Mouse (Mus musculus): ENCODE data around the gene Pak7. TPM values are rescaled to one million over a fixed set of nuclear protein-coding genes. Genes with fewer than 3 reads are reported as not detected.
A peak's percentile ranks its signal among the peaks of the same experiment; 100 is the strongest.

The Pak7 gene
- polyA plus RNA-seq, 1 experiment from 2014 or later: 10.6 TPM

GRCm38 (mm10) chr2:136107597-136107996 is 280.2 kb downstream of the Pak7 start:
- peaks cover 15% of the 10 kb centered on the region for H3K4me1 ChIP-seq (ENCODE audit: control insufficient read depth, insufficient read depth, low read length)
- no peaks in the 10 kb centered on the region for H3K9me3 ChIP-seq (ENCODE audit: control insufficient read depth, low read length)
- no peaks in the 10 kb centered on the region for H3K36me3 ChIP-seq (ENCODE audit: control insufficient read depth, insufficient read depth, low read length)
- peak; percentile 49; the same call in 1 of the 2 replicates for ATAC-seq (ENCODE audit: insufficient read depth, low FRiP score, low TSS enrichment)
- no peaks in the 10 kb centered on the region for H3K27me3 ChIP-seq (ENCODE audit: control insufficient read depth, insufficient read depth, low read length)
- DNase-seq (ENCODE audit: low spot score): peak; percentile 49
- peak overlapping the region; percentile 87 for H3K27ac ChIP-seq (ENCODE audit: low read depth, low read length)
- no peak overlapping the region for H3K4me3 ChIP-seq (ENCODE audit: low read depth, low read length)
- no peak overlapping the region for H3K9ac ChIP-seq (ENCODE audit: low read length)
- H3K4me2 ChIP-seq (ENCODE audit: low read depth): no peak overlapping the region

GRCm38 (mm10) chr2:136097143-136097542 is 290.6 kb downstream of the Pak7 start:
- H3K9ac ChIP-seq (ENCODE audit: low read length): no peak overlapping the region
- ATAC-seq (ENCODE audit: insufficient read depth, low FRiP score, low TSS enrichment): no peak
- no peak for DNase-seq (ENCODE audit: low spot score)
- H3K9me3 ChIP-seq (ENCODE audit: control insufficient read depth, low read length): no peaks in the 10 kb centered on the region
- H3K4me3 ChIP-seq (ENCODE audit: low read depth, low read length): no peak overlapping the region
- no peak overlapping the region for H3K4me2 ChIP-seq (ENCODE audit: low read depth)
- no peaks in the 10 kb centered on the region for H3K27me3 ChIP-seq (ENCODE audit: control insufficient read depth, insufficient read depth, low read length)
- H3K36me3 ChIP-seq (ENCODE audit: control insufficient read depth, insufficient read depth, low read length): no peaks in the 10 kb centered on the region
- no peak overlapping the region for H3K27ac ChIP-seq (ENCODE audit: low read depth, low read length)
- no peaks in the 10 kb centered on the region for H3K4me1 ChIP-seq (ENCODE audit: control insufficient read depth, insufficient read depth, low read length)
- 91% methylated on average over 3 of the region's 3 CpGs for WGBS

- 83% methylated on average over 2 of the region's 2 CpGs for WGBS
- ATAC-seq (ENCODE audit: insufficient read depth, low FRiP score, low TSS enrichment): no peak
- H3K27ac ChIP-seq (ENCODE audit: low read depth, low read length): no peak overlapping the region
Measured at GRCm38 (mm10) chr2:136095978-136096377, 291.8 kb downstream of the Pak7 start.

GRCm38 (mm10) chr2:136064356-136064755 is 323.4 kb downstream of the Pak7 start:
- Histone ChIP-seq H3K9me3 (ENCODE audit: control insufficient read depth, low read length) (no peaks in the 10 kb centered on the region), H3K27ac (ENCODE audit: low read depth, low read length) (no peak overlapping the region), H3K4me1 (ENCODE audit: control insufficient read depth, insufficient read depth, low read length) (no peaks in the 10 kb centered on the region), H3K9ac (ENCODE audit: low read length) (no peak overlapping the region), H3K27me3 (ENCODE audit: control insufficient read depth, insufficient read depth, low read length) (peaks cover 9% of the 10 kb centered on the region; the same call in 1 of the 2 replicates), H3K36me3 (ENCODE audit: control insufficient read depth, insufficient read depth, low read length) (no peaks in the 10 kb centered on the region), H3K4me3 (ENCODE audit: low read depth, low read length) (no peak overlapping the region), H3K4me2 (ENCODE audit: low read depth) (peak overlapping the region; percentile 3; the same call in 1 of the 2 replicates)
- WGBS: 64% methylated on average over 1 of the region's 1 CpGs
- ATAC-seq (ENCODE audit: insufficient read depth, low FRiP score, low TSS enrichment) (0 out of 2 replicates have a peak, but pooled peaks have one; percentile 8), DNase-seq (ENCODE audit: low spot score) (no peak)

More at GRCm38 (mm10) chr2:136095978-136096377, 291.8 kb downstream of the Pak7 start:
- no peak overlapping the region for H3K4me2 ChIP-seq (ENCODE audit: low read depth)
- H3K4me3 ChIP-seq (ENCODE audit: low read depth, low read length): no peak overlapping the region
- H3K27me3 ChIP-seq (ENCODE audit: control insufficient read depth, insufficient read depth, low read length): no peaks in the 10 kb centered on the region
- no peaks in the 10 kb centered on the region for H3K4me1 ChIP-seq (ENCODE audit: control insufficient read depth, insufficient read depth, low read length)
- no peak overlapping the region for H3K9ac ChIP-seq (ENCODE audit: low read length)
- DNase-seq (ENCODE audit: low spot score): no peak
- no peaks in the 10 kb centered on the region for H3K36me3 ChIP-seq (ENCODE audit: control insufficient read depth, insufficient read depth, low read length)
- H3K9me3 ChIP-seq (ENCODE audit: control insufficient read depth, low read length): no peaks in the 10 kb centered on the region

GRCm38 (mm10) chr2:136059029-136059669 is 328.6 kb downstream of the Pak7 start:
- H3K27ac ChIP-seq (ENCODE audit: low read depth, low read length): peak overlapping the region; percentile 62
- H3K9me3 ChIP-seq (ENCODE audit: control insufficient read depth, low read length): no peaks in the 10 kb centered on the region
- WGBS: 2% methylated on average over 37 of the region's 37 CpGs
- peak overlapping the region; percentile 45 for H3K4me2 ChIP-seq (ENCODE audit: low read depth)
- no peak for ATAC-seq (ENCODE audit: insufficient read depth, low FRiP score, low TSS enrichment)
- peak; percentile 29 for DNase-seq (ENCODE audit: low spot score)
- peak overlapping the region; percentile 63 for H3K9ac ChIP-seq (ENCODE audit: low read length)
- H3K27me3 ChIP-seq (ENCODE audit: control insufficient read depth, insufficient read depth, low read length): peaks cover 27% of the 10 kb centered on the region
- H3K4me3 ChIP-seq (ENCODE audit: low read depth, low read length): peak overlapping the region; percentile 38
- H3K4me1 ChIP-seq (ENCODE audit: control insufficient read depth, insufficient read depth, low read length): 0 out of 2 replicates have a peak, but pooled peaks cover 11% of the 10 kb centered on the region
- no peaks in the 10 kb centered on the region for H3K36me3 ChIP-seq (ENCODE audit: control insufficient read depth, insufficient read depth, low read length)

GRCm38 (mm10) chr2:136058398-136058797 is 329.4 kb downstream of the Pak7 start:
- WGBS: 5% methylated on average over 7 of the region's 7 CpGs

GRCm38 (mm10) chr2:136057861-136058331 is 329.9 kb downstream of the Pak7 start:
- H3K4me2 ChIP-seq (ENCODE audit: low read depth): peak overlapping the region; percentile 45
- peak overlapping the region; percentile 58 for H3K27ac ChIP-seq (ENCODE audit: low read depth, low read length)
- H3K9me3 ChIP-seq (ENCODE audit: control insufficient read depth, low read length): no peaks in the 10 kb centered on the region
- H3K4me3 ChIP-seq (ENCODE audit: low read depth, low read length): peak overlapping the region; percentile 38
- H3K9ac ChIP-seq (ENCODE audit: low read length): peak overlapping the region; percentile 63
- 0 out of 2 replicates have a peak, but pooled peaks cover 11% of the 10 kb centered on the region for H3K4me1 ChIP-seq (ENCODE audit: control insufficient read depth, insufficient read depth, low read length)
- 3% methylated on average over 19 of the region's 19 CpGs for WGBS
- H3K27me3 ChIP-seq (ENCODE audit: control insufficient read depth, insufficient read depth, low read length): peaks cover 27% of the 10 kb centered on the region
- ATAC-seq (ENCODE audit: insufficient read depth, low FRiP score, low TSS enrichment) (peak; percentile 49), DNase-seq (ENCODE audit: low spot score) (peak; percentile 60)
- no peaks in the 10 kb centered on the region for H3K36me3 ChIP-seq (ENCODE audit: control insufficient read depth, insufficient read depth, low read length)

More at GRCm38 (mm10) chr2:136058398-136058797, 329.4 kb downstream of the Pak7 start:
- H3K4me1 ChIP-seq (ENCODE audit: control insufficient read depth, insufficient read depth, low read length): 0 out of 2 replicates have a peak, but pooled peaks cover 11% of the 10 kb centered on the region
- peak overlapping the region; percentile 38 for H3K4me3 ChIP-seq (ENCODE audit: low read depth, low read length)
- peak overlapping the region; percentile 45 for H3K4me2 ChIP-seq (ENCODE audit: low read depth)
- H3K9ac ChIP-seq (ENCODE audit: low read length): peak overlapping the region; percentile 63
- peak overlapping the region; percentile 62 for H3K27ac ChIP-seq (ENCODE audit: low read depth, low read length)
- no peaks in the 10 kb centered on the region for H3K9me3 ChIP-seq (ENCODE audit: control insufficient read depth, low read length)
- H3K27me3 ChIP-seq (ENCODE audit: control insufficient read depth, insufficient read depth, low read length): peaks cover 27% of the 10 kb centered on the region
- H3K36me3 ChIP-seq (ENCODE audit: control insufficient read depth, insufficient read depth, low read length): no peaks in the 10 kb centered on the region
- DNase-seq (ENCODE audit: low spot score): no peak
- peak; percentile 20; the same call in 1 of the 2 replicates for ATAC-seq (ENCODE audit: insufficient read depth, low FRiP score, low TSS enrichment)

- DNase-seq (ENCODE audit: low spot score): peak; percentile 54
- 5% methylated on average over 8 of the region's 8 CpGs for WGBS
- Histone ChIP-seq H3K9me3 (ENCODE audit: control insufficient read depth, low read length) (no peaks in the 10 kb centered on the region), H3K4me3 (ENCODE audit: low read depth, low read length) (peak within 1 kb of the TSS; percentile 19), H3K9ac (ENCODE audit: low read length) (peak within 1 kb of the TSS; percentile 48), H3K4me1 (ENCODE audit: control insufficient read depth, insufficient read depth, low read length) (peaks cover 4% of the 10 kb centered on the region; the same call in 1 of the 2 replicates), H3K36me3 (ENCODE audit: control insufficient read depth, insufficient read depth, low read length) (no peaks in the 10 kb centered on the region), H3K27ac (ENCODE audit: low read depth, low read length) (peak within 1 kb of the TSS; percentile 82), H3K4me2 (ENCODE audit: low read depth) (peak within 1 kb of the TSS; percentile 46), H3K27me3 (ENCODE audit: control insufficient read depth, insufficient read depth, low read length) (0 out of 2 replicates have a peak, but pooled peaks cover 2% of the 10 kb centered on the region)
- peak; percentile 79 for ATAC-seq (ENCODE audit: insufficient read depth, low FRiP score, low TSS enrichment)
Measured at GRCm38 (mm10) chr2:136051688-136052289, 336.0 kb downstream of the Pak7 start, which contains the start of gene Lamp5. Lamp5 (plus strand) TSS chr2:136052239.
